Mouse (Mus musculus): ENCODE data around the gene Slc4a3. TPM values are rescaled to one million over a fixed set of nuclear protein-coding genes. Genes with fewer than 3 reads are reported as not detected.

The Slc4a3 gene
- total RNA-seq, 2 experiments from 2014 or later = 180 to 185 TPM

DNA sequence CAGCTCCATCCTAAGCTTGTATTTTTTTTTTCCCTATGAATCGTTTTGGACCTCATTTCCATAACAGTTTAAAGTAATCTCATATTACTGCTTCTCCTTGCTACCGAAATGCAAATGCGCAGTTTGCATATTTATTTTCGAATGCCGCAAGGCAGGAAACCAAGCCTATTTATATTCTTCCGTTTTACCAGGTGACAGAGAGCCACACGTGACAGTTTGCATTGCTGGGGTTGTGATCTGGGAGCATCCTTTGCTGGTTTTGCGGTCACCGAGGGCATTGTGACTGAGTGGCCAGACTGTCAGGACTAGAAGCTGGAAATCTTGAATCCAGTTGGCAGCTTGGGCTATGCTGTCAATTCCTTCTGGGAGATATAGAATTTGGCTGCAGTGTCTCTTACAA is 19.6 kb downstream of the Slc4a3 start:
- H3K4me3 ChIP-seq = no peak overlapping the region
- peak overlapping the region; percentile 76 for H3K27ac ChIP-seq
- TF ChIP-seq CTCF (IDR thresholded peaks at IDR 0.05) = no peak
- DNase-seq (ENCODE audit: extremely low spot score in 1 of 2, low spot score in 2 of 2) = peak in 1 of 2 experiments; percentile 23
- intact Hi-C loops (cut with DNase I) = no loop called here

DNA sequence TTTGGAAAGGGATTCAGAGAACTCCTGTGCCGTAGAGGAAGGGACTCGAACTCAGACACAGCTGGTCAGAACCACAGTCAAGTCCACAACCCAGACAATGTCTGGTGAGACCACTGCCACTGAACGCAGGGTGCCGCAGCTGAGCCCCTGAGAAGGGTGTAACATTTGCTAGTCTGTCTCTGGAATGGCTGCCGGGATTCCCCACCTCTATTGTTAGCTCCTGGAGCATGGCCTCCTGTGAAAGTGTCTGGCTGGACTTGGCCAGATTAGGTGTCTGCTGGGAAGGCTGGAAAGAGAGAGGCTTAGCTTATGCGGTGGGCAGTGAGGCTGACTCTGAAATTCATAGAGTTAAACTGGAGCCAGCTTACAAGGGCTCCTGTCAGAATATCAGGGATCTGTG is 24.3 kb downstream of the Slc4a3 start:
- Histone ChIP-seq H3K27ac (no peak overlapping the region), H3K4me3 (no peak overlapping the region)
- intact Hi-C loops (cut with DNase I) = no loop called here
- no peak for DNase-seq (ENCODE audit: extremely low spot score in 1 of 2, low spot score in 2 of 2)
- no peak for TF ChIP-seq CTCF (IDR thresholded peaks at IDR 0.05)

DNA sequence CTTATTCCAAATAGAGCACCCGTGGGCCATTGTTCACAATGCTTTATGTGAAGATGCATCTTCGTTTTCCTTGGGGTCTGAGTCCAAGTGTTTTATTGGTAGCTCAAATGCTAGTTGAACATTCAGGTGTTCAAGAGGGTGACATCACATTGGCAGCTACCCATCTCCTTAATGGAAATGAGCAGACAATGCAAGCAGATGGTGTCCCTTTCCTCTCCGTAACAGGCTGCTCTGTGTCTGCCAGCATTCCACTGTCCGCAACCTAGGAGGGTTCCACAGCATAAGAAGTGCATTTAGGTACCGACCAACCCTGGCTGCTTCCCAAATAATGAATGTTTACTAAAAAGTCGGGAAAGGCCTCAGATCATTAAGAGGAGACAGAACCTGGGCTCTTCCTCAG is 26.7 kb downstream of the Slc4a3 start:
- no peak overlapping the region for H3K27ac ChIP-seq
- H3K4me3 ChIP-seq = no peak overlapping the region
- DNase-seq (ENCODE audit: extremely low spot score in 1 of 2, low spot score in 2 of 2) = no peak
- TF ChIP-seq CTCF (IDR thresholded peaks at IDR 0.05) = no peak
- intact Hi-C loops (cut with DNase I) = no loop called here

DNA sequence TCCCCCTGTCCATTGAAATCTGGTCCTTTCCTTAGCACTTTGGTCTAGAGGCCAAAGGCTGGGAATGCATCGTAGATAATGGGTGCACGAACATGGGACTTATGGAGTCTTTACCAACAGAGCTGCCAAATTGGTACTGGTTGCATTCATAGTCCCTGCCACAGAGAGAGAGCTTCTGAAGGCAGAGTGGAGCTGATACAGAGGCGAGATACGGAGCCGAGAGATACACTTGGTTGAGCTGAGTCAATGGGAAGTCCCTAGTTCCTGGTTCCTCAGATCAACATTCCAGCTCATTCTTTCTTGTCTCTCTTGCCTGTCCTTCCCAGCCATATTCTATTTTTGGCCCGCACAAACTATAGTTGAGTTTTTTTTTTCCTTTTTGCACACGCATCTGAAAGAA is 27.6 kb downstream of the Slc4a3 start:
- no peak overlapping the region for H3K4me3 ChIP-seq
- no peak for TF ChIP-seq CTCF (IDR thresholded peaks at IDR 0.05)
- no peak overlapping the region for H3K27ac ChIP-seq
- no peak for DNase-seq (ENCODE audit: extremely low spot score in 1 of 2, low spot score in 2 of 2)
- intact Hi-C loops (cut with DNase I) = no loop called here

DNA sequence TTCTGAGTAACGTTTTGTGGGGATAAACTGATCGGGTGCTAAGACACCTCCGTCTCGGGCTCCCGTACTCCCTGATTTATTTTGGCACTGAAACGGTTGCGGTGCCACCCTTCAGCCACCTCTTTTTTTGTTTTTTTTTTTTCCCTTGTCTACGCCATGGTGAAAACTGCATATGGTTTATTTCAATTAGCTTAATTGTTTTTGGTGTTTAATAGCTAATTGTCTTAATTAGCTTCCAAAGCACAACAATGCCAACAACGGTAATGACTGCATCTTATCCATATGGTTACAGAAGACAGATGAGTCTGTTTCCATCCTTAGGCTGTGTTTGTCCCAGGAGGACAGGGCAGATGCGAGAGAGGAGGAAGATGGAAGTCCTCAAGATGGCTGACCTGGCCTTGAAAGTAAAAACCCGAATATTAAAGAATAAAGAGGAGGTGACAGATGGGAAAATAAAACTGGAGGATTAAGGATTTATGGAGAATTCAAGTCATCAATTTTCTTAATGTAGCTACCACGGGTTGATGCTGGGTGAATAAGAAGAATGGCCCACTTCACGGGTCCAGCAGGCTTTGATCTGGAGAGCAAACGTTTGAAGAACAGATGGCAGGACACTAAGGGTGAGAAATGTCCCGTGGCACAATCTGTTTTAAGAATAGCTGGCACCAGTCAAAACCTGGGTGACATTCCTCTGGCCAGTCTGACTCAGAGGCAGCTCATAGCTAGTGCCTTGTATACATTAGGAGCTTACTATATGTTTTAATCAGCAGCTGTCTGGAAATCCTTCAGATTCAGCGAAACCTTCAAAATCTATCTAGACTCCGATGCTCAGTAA is 28.6 kb downstream of the Slc4a3 start:
- intact Hi-C loops (cut with DNase I) = no loop called here
- TF ChIP-seq CTCF (IDR thresholded peaks at IDR 0.05) = no peak
- Histone ChIP-seq H3K27ac (no peak overlapping the region), H3K4me3 (no peak overlapping the region)
- DNase-seq (ENCODE audit: extremely low spot score in 1 of 2, low spot score in 2 of 2) = no peak

DNA sequence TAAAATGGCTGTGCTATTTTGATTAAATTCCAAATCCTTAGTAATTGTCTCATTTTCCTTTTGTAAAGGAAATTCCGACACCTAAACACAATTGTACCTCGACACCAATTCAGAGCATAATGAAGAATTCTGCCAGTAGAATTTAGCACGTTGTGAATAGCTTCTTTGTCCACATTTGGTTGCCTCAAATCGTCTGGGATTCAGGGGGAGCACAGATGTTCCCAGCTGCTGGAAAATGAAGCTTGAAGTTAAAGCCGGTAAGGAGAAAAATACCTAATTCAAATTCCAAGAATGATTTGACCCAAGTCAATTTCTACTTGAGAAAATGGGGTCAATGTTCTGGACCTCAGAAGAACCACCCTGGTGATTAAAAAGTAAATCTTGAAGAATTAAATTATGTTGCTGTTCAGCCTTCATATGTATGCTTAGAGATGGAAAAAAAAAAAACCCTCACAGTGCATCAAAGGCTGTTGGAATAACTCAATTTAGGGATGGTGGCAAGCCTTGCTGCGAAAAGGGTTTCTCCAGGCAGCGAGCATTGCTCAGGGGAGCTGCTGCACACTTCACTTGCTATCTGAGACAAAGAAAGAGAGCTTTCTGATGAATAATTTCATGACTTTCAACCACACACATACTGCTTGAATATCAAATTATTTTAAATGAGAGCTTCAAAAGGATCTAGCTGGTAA is 36.0 kb downstream of the Slc4a3 start:
- no peak for TF ChIP-seq CTCF (IDR thresholded peaks at IDR 0.05)
- no peak for DNase-seq (ENCODE audit: extremely low spot score in 1 of 2, low spot score in 2 of 2)
- Histone ChIP-seq H3K4me3 (no peak overlapping the region), H3K27ac (no peak overlapping the region)
- intact Hi-C loops (cut with DNase I) = no loop called here

DNA sequence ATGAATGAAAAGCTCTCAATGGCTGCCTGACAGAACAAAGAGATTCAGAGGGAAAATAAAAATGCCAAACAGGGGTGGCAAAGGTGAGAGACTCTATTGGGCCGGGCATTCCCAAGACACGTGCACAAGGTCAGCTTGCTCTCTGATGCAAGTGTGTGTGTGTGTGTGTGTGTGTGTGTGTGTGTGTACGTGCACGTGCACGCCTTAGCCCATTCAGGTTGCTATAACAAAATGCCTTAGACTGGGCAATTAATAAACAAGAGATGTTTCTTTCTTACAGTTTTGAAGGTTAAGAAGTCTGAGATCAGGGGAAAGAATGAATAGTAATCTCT is 36.5 kb downstream of the Slc4a3 start:
- TF ChIP-seq CTCF (IDR thresholded peaks at IDR 0.05) = no peak
- H3K27ac ChIP-seq = no peak overlapping the region
- intact Hi-C loops (cut with DNase I) = no loop called here
- no peak for DNase-seq (ENCODE audit: extremely low spot score in 1 of 2, low spot score in 2 of 2)
- H3K4me3 ChIP-seq = no peak overlapping the region

DNA sequence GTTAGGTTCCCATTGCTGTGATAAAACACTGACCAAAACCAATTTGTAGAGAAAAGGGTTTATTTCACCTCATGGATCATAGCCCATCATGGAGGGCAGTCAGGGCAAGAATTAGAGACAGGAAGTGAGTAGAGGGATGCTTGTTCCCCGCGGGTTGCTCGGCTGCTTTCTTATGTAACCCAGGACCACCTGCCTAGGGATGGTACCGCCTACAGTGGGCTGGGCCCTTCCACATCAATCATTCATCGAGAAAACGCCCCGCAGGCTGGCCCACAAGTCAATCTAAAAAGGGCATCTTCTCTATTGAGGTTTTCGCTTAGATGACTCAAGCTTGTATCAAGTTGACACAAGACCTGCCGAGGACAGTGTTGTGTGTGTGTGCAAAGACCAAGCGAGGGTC is 37.0 kb downstream of the Slc4a3 start:
- TF ChIP-seq CTCF (IDR thresholded peaks at IDR 0.05) = no peak
- no peak overlapping the region for H3K27ac ChIP-seq
- no peak overlapping the region for H3K4me3 ChIP-seq
- intact Hi-C loops (cut with DNase I) = no loop called here
- no peak for DNase-seq (ENCODE audit: extremely low spot score in 1 of 2, low spot score in 2 of 2)

DNA sequence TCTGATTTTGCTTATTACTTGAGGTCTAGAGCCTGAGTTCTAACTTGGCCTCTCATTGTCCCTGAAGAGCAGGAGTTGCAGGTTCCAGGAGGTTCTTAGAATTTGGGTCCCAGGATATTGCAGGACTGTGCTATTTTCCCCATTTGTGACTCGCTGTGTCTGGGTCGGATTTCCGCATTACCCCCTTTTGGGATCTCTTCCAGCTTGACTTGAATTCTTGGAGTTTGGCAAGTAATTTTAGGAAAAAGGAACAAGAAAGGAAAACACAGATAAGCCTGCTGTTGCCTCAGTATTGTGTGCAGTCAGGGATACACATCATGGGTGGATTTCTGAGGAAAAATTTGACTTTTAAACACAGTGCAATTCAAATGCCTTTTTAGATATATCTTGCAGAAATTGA is 40.7 kb downstream of the Slc4a3 start:
- TF ChIP-seq CTCF (IDR thresholded peaks at IDR 0.05) = no peak
- Histone ChIP-seq H3K4me3 (no peak overlapping the region), H3K27ac (peak overlapping the region; percentile 48)
- no peak for DNase-seq (ENCODE audit: extremely low spot score in 1 of 2, low spot score in 2 of 2)
- intact Hi-C loops (cut with DNase I) = no loop called here

DNA sequence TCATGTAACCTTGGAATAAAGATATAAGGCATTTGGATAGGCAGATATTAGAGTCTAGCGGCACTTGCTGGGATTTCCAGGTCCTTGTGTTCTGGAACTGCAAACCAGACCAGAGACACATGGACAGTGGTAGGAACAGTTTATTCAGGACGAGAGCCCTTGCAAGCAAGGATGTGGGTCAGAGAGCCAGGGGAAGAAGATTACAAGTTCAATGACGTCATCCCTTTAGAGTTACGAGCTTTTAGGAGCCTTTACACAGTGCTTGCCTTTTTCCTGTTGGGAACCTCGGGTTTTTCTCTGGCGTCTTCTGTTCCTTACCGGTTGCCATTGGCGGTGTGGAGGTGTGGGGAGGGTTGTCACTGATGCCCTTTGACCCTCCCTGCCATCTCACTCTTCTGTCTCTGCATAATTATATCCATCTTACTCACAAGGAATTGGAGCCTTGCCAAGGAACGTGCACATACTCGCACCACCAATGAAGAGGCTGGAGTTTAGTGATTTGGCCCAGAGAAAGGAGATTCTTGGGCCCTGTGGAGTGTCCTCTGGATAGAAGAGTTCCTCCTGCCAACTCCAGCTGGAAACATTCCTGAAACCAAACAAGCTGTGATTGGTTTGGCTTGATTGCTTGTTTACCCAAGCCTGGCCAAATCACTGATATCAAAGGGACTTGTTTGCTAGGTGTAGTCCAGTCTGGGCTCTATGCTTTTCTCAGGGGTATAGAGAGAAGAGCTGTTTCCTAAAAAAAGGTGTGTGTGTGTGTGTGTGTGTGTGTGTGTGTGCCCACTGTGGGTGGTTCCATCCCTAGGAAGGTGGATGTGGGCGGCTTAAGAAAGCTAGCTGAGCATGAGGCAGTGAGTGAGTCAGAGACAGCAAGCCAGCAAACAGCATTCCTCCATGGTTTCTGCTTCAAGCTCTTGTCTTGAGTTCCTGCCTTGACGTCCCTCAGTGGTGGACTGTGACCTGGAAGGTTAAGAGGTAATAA is 42.0 kb downstream of the Slc4a3 start:
- DNase-seq (ENCODE audit: extremely low spot score in 1 of 2, low spot score in 2 of 2) = peak; percentile 46 to 49
- intact Hi-C loops (cut with DNase I) = loop anchor here (1.0 to 2.0 kb wide), 3 partner anchors 32 to 109 kb away; partner anchors contain the start of genes Chpf and Tmem198
- no peak for TF ChIP-seq CTCF (IDR thresholded peaks at IDR 0.05)
- H3K27ac ChIP-seq = peak overlapping the region; percentile 88
- H3K4me3 ChIP-seq = no peak overlapping the region

DNA sequence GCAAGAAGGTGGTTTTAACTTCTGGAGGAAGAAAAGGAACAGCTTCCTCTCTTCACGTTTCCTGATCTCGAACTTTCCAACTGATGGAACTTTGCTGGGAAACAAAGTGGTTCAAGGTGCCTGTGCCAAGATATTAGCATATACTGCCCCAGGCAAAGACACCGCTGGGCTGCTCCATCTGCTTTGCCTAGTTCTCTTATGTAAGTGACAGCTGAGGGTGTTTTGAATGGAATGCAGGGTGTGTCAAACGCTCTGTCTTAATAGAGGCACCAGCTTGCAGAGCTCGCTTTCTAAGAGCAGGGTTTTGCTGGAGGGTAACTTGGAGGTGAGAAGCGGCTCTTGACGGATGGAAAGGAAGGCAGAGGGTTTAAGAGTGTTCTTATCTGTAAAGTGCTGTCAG is 42.8 kb downstream of the Slc4a3 start:
- DNase-seq (ENCODE audit: extremely low spot score in 1 of 2, low spot score in 2 of 2) = peak; percentile 51 to 54
- Histone ChIP-seq H3K27ac (peak overlapping the region; percentile 88), H3K4me3 (no peak overlapping the region)
- intact Hi-C loops (cut with DNase I) = loop anchor here (1.0 to 2.0 kb wide), 3 partner anchors 33 to 110 kb away; partner anchors contain the start of genes Chpf and Tmem198
- TF ChIP-seq CTCF (IDR thresholded peaks at IDR 0.05) = no peak

Data from left cerebral cortex, adult 2 months (tissue).